Mouse (Mus musculus): ENCODE data around the gene Ifrd2.

Gene Ifrd2

DNA sequence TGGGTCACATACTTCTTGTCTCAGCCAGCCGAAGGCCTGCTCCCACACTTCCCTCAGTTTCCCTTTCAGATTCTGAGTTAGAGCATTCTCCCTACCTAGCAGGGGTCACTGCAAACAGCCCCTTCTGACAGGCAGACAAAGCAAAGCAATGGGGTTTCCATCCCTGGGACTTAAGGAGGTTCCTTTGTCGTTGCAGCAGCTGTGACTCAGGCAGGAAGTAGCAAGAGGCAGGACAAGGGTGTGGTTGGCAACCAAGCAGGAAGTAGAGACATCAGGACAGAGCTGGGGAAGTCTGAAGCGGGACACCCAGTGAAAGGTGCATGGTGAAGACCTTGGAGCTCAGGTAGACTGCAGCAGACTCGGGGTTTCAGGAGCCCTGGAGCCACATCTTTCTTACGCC lies 37.1 kb downstream of the Ifrd2 start:
- DNase-seq (ENCODE audit: low read depth): peak; percentile 90

DNA sequence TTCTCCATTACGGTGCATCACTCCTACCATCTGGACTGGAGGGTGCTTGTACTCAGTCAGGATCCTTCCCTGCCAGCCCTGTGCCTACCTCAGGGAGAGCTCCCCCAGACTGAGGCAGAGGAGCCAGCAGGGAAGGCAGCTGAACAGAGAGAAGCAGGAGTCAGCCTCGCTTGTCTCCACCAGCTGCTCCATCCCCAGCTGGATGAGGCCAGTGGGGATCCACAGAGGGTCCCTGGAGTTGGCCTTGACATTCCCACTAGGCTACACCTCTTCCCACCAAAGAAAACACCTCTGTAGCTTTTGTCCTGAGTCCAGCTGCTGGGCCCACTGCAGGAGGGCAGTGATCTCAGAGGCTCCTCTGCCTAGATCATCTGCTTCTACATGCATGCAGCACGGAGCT lies 37.5 kb downstream of the Ifrd2 start:
- DNase-seq (ENCODE audit: low read depth): no peak

GRCm38 (mm10) chr9:107625351-107626128 lies 38.1 kb downstream of the Ifrd2 start:
- peak; percentile 27 for DNase-seq (ENCODE audit: low read depth)

- no peak for DNase-seq (ENCODE audit: low read depth)
These were observed 38.9 kb downstream of the Ifrd2 start for GRCm38 (mm10) chr9:107626158-107626843.

GRCm38 (mm10) chr9:107626844-107627277 lies 39.4 kb downstream of the Ifrd2 start:
- peak; percentile 79 for DNase-seq (ENCODE audit: low read depth)

DNA sequence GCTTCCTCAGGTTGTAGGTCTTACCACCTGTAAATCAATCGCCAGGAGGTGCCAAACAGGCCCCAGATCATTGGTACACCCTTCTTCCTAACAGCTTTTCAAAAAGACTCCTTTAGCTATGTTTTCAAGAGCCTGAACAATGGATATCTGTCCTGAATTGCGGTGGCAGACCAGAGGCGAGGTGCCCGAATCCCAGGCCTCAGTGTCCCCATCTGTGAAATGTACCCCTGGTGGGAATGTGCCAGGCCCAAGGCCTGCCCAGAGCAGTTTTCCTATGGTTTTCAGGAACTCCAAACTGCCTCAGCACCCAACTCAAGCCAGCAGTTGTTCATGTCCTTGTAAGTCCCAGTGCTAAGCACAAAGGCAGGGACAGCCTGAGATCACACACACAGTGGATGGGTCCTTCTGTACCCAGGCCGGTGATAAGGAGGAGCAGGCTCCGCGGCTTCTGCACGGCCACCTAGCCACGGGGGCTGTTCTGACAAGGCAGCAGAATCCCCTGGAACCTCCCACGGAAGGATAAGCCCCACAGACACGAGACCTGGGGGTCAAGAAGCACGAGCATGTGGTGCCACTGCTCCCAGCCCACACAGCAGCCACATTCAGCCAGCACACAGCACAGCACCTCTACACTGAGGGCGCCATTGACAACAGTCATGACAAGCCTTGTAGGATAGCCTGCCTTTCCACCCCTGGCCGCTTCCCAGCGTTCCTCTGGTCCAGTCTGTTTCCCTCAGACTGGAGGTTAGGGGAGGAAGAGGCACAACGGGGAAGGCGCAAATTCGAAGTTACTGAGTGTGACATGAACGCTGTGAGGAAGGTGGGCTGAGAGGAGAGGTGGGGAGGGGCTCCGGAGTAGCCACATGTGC lies 40.2 kb downstream of the Ifrd2 start:
- no peak for DNase-seq (ENCODE audit: low read depth)

DNA sequence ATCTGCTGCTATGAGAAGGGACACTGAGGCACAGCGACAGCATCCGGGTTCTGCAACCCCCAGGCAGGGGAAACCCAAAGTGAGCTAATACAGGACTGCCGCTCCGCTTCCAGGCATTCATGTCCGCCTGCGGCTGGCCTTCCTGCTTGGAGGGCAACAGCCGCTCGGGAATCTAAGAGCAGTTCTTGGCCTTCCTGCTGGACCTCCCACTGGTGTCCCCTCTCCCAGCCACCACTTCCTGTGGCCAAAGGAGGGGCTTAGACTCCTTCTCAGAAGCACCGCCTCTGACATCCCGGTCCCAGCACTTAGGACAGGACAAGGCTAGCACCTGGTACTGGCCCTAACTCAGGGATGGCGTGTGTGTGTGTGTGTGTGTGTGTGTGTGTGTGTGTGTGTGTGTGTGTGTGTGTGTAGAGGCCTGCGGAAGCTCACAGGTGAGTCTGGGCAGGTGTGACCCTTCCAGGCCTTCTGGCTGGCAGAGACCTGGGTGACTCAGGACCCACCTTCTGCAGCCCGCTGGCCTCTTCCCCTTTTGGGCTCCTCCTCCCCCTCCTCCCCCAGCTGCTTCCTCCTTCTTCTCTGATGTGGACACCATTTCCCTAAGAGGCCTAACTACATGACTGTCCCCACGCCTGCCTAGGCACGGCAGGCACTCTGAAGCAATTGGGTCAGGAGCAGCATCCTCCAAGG lies 41.4 kb downstream of the Ifrd2 start:
- DNase-seq (ENCODE audit: low read depth): peak; percentile 86

- no peak for DNase-seq (ENCODE audit: low read depth)
These were observed 41.9 kb downstream of the Ifrd2 start for GRCm38 (mm10) chr9:107629411-107629730.

DNA sequence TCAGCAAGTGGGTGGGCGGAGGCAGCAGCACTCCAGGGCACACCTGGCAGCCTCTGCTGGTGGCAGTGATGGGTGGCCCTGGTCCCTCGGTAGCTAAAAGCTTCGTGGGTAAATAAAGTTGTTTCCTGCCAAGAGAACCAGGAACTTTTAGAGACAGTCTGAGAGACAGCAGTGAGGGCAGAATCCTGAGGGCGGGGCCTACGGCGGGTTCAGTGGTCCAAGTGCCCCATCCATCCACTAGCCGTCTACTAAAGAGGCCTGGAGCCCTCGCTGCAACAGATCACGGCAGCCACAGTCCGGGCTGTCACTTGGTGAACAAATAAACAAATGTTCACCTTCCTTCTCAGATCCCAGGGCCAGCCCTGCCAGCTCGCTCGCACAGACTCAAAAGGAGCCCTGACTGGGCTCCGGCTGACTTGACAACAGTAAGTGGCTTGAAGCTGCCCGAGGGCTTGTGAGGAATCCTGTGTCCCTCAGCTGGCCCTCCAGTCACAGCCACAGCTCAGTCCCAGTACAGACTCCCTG lies 42.5 kb downstream of the Ifrd2 start:
- DNase-seq (ENCODE audit: low read depth): no peak

GRCm38 (mm10) chr9:107630576-107630975 lies 43.1 kb downstream of the Ifrd2 start:
- no peak for DNase-seq (ENCODE audit: low read depth)

- no peak for DNase-seq (ENCODE audit: low read depth)
These were observed 43.9 kb downstream of the Ifrd2 start for GRCm38 (mm10) chr9:107631311-107631826.

GRCm38 (mm10) chr9:107631861-107632260 lies 44.4 kb downstream of the Ifrd2 start:
- DNase-seq (ENCODE audit: low read depth): no peak

DNA sequence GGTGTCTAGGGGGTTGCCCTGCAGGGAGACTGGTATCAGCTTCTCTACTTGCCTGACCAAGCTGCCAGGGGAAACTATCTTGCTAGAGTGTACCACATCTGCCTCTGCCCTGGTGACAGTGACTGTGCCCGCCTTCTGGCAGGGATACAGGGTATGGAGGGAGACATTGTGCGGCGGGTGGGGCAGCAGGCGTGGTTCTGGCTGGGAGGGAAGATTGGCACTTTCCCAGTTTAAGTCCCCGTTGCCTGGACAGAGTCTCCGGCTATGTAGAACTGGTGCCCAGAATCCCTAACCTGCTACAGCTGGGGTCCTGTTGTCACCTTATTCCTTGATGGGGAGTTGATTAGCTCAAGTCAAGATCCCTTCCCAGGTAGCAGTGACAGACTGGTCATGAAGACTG lies 45.0 kb downstream of the Ifrd2 start:
- DNase-seq (ENCODE audit: low read depth): peak; percentile 29

DNA sequence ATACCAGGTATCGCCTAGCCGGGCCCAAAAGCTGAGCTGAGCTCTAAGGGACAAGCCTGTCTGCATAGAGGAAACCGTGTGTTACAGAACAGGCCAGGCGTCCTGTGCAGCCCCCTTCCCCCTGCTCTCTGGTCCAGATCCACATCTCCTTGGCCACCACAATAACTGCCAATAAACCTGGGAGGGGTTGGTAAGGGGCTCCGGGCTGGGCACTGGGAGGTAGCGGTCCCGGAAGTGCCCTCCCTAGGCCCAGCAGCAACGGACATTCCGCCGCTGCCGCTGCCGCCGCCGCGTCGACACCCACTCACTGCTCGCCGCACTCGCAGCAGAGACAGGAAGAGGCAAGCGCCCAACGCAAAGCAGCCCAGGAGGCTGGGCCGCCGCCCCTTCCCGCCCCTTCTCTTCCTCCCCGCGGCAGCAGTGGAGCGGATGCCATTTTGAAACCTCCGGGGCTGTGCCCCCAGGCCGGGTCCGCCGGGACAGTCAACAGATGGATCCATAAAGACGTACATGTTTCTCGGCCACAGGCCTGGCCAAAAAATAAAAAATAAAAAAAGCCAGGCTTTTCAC lies 45.7 kb downstream of the Ifrd2 start:
- DNase-seq (ENCODE audit: low read depth): peak; percentile 87

- DNase-seq (ENCODE audit: low read depth): peak; percentile 55
These were observed 46.4 kb downstream of the Ifrd2 start for GRCm38 (mm10) chr9:107633661-107634405.

- DNase-seq (ENCODE audit: low read depth): peak; percentile 40
These were observed 47.2 kb downstream of the Ifrd2 start for GRCm38 (mm10) chr9:107634406-107635278.

- peak; percentile 99 for DNase-seq (ENCODE audit: low read depth)
These were observed 48.0 kb downstream of the Ifrd2 start, which contains the start of gene Gnai2 for GRCm38 (mm10) chr9:107635279-107636028. Gnai2 (minus strand) TSS chr9:107635367.

DNA sequence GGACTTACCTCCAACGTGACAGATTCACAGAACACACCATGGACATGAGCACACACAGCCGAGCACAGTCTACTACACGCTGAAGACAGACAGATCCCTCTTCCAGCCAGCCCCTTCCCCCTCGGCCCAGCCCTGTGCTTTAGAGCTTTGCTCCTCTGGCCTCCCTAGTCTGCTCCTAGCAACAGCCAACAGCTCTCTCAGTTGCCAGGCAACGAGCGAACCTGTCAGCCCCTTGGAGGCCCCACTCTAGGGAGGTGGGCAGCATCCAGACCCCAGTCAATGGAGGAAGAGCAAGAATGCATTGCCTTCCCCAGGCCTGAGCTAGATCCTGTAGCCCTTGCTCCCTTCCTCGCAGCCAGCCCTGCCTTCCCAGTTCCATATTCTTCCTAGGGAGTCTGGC lies 49.6 kb downstream of the Ifrd2 start:
- DNase-seq (ENCODE audit: low read depth): no peak

All from 416B (cell line).